Mouse (Mus musculus): ENCODE measurements around the gene Gm11733. TPM values are rescaled to one million over a fixed set of nuclear protein-coding genes. Genes with fewer than 3 reads are reported as not detected.
"Not testable (repeated sequence)": the region's sequence is repeated elsewhere in the genome, so short reads cannot be mapped to it uniquely, and the experiment has no call there.

The Gm11733 gene
- total RNA-seq (2015; ENCODE audit: low replicate concordance), result not detected in 2 replicates
- total RNA-seq (2017; ENCODE audit: low replicate concordance), result not detected in 2 replicates

DNA sequence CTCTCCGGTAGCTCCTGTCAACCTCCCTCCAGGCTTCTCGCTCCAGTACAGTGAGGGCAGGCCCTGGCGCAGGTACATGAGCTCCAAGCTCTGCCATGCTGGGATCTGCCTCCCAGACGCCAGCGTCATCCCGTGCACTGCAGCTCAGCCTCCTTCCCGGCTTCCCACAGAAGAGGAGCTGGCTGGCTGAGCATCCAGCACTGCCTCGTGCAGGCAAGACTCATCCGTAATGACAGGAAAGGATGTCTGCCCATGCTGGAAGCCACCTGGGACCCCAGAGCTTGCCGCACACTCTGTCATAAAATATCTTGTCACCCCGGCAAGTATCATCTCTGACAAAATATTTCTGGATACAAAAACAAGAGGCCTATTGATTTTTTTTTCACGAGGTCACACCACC lies at the start of gene Gm11733:
Gm11733 (plus strand) TSS at position 171 of the 400 bp plus-strand sequence.
- no peak for ATAC-seq (replicated peaks; ENCODE audit: low FRiP score, poor library complexity, severe bottlenecking)

DNA sequence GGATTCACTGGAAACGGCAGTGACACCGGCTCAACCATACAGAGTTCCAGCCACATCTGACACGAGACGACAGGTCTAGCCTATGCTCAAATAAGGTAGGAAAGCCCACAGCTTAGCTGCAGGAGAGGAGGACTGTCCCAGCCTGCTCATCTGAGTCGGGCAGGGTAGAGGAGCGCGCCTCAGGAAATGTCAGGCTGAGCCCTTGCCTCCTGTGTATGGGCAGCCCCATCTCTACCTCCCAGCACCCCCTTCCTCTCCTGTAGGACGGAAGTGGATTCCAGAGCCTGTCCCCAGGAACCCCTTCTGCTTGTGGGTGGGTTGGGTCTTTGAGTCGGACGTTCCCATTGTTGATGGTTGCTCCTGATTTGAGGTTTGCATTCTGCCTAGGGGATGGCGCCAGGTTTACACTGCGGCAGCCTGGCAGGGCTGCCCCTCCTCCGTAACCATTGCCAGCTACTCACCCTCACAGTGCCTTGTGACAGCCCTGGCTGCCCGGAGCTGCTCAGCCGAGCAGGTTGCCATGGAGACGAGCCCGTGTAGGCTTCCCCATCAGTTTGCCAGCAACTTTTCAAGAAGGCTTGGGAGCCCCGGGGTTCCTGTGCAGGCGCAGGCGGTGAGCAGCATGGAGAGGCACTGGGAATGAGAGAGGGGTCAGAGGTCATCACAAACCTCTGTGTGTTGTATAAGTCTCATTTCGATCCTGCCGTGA lies 47.6 kb upstream of the Gm11733 start:
- no peak for ATAC-seq (replicated peaks; ENCODE audit: low FRiP score, poor library complexity, severe bottlenecking)

DNA sequence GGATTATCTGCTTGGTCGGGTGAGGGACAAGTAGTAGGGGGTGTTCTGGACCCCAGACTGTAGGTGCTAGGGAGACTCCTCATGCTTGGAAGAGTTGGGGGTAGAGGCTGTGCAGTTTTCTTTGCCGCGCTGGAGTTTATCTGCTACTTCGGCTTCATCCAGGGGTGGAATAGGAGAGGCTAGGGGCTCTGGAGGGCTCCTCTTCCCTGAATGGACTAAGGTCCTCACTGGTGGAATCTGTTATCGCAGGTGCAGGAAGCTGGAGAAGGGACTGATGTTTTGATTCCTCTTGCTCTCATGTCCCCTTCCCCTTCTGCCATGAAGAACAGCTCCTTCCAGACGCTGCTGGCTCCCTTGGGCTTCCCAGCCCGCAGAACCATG lies 47.1 kb upstream of the Gm11733 start:
- ATAC-seq (replicated peaks; ENCODE audit: low FRiP score, poor library complexity, severe bottlenecking), result no peak

DNA sequence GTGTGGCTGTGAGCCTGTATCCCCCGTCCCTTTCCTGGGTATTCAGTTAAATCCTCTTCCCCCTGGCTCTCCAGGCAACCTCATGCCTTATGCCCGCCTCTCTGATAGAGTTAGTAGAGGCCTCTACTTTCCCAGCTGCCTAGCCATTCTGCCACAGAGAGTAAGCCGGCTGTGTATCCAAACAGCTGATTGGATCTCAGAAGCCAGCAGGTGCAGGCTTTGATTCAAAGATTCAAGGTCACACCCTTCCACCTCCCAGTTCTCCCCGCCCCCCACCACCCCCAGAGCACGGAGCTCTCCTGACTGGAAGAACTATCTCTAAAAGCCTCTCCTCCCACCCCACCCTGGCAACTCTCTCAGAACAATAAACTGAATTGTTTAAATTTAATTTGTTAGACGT lies 45.8 kb upstream of the Gm11733 start:
- ATAC-seq (replicated peaks; ENCODE audit: low FRiP score, poor library complexity, severe bottlenecking), result no peak

DNA sequence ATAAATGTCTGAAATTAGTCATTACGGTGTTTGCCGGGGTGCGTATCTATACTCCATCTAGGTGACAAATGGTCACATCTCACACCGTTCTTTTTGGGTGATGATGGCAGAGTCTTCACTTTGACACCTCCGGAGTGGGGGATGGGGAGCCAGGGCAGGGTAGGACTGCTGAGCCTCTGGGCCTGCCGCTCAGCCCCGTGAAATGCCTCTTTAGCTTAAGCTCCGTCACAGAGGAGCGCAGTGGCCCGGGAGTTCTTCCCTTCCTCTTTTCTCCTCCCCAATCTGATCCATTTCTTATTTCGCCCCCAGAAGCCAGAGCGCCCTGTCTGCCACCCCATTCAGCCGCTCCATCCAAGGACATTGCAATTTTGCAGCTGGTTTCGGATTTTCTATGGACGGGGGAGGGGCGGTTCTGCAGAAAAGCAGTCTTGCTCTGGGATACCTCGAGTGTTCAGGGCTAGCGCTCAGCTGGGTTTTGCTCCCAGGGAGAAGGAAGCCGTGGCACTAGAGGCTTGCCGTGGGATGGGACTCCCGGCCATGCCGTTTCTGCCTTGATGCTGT lies 43.2 kb upstream of the Gm11733 start:
- no peak for ATAC-seq (replicated peaks; ENCODE audit: low FRiP score, poor library complexity, severe bottlenecking)

DNA sequence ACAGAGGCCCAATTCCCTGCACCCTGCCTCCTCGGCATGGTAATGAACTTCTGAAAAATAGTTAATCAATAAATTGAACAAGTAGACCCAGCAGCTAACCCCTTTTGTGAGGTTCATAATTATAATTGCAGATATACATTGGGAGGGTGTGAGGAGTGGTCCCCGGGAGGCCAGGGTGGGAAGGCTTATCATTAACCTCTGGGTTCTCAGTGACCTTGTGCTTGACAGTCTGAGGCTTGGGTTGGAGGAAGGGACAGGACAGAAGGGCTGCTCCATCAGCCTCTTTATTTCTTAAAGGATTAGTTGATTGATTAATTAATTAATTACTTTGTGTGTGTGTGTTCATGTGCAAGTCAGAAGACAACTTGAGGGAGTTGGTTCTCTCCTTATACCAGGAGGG lies 40.1 kb upstream of the Gm11733 start:
- ATAC-seq (replicated peaks; ENCODE audit: low FRiP score, poor library complexity, severe bottlenecking), result no peak

DNA sequence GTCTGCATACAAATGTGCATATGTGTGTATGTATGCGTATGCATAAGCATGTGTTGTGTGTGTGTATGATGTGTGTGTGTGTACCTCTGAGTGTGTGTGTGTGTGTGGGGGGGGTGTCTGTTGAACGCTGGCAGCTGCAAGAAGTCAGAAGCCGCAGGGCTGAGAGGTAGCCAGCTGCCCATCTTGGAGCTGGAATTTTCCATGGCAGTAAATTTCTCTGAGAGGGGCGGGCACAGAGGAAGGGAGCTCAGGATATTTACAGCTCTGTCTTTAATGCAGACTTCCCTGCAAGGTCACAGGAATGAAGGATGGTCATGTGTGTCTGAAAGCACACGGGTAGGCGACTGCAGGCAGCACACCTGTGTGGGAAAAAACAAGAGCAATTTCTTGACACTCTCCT lies 38.5 kb upstream of the Gm11733 start:
- no peak for ATAC-seq (replicated peaks; ENCODE audit: low FRiP score, poor library complexity, severe bottlenecking)

DNA sequence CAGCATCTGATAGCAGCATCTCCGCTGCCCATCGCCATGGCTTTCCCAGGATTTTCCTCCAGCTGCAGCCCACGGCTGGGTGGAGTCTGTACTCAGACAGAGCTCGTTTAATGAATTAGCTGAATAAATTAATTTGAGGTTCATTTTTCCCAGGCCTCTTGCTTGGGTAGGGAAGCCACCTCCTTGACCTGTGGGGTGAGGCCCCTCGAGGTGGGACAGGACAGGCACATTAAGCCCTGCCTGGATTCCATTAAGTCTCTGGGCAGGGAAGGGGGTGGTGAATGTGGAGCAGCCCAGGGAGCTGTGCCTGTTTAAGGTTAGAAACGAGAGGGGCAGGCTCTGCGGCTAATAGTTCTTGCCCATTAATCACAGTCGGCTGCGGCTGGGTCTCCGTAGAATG lies 30.1 kb upstream of the Gm11733 start:
- no peak for ATAC-seq (replicated peaks; ENCODE audit: low FRiP score, poor library complexity, severe bottlenecking)

DNA sequence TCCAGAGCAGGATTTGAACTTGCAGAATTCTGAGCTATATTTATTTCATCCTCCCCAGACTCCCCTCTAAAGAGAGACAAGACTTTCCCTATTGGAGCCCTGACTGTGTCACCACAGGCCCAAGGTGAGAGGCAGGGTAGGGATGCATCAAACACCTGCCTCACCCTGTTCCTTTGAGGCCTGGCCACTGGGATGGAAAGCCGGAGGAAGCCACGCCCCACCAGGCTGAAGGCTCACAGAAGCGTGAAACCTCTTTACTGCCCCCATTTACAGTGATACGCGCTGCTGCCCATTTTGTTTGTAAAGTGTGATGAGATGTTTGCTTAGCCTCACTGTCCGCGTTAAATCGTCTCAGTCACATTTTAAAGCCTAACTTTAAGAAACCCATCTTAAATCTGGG lies 25.0 kb upstream of the Gm11733 start:
- no peak for ATAC-seq (replicated peaks; ENCODE audit: low FRiP score, poor library complexity, severe bottlenecking)

DNA sequence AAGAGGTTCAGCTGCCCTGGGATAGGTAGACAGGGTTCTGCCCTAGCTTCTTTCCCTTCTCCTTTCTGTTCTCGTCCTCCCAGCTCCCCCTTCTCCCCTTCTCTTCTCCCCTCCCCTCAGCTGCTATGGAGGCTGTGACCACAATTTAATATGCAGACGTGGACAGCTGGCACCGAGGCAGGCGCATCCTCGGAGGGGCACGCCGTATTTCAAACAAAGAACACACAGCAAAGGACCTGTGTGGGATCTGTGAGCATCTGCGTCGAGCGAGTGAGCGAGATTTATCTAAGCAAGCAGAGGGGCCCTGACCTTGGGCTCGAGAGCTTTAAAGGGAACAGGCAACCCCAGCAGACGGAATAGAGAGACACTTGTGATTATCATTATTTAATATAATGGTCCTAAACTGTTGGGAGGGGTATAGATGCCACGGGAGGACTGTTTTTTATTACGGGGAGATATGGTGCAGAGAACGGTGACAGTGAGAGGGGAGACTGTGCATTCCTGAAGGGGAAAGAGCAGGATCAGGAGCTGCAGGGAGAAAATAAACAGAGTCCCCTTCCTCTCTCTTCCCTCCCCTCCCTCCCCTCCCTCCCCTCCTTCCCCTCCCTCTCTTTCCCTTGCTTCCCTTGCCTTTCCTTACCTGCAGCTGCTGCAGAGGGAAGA lies 21.8 kb upstream of the Gm11733 start:
- no peak for ATAC-seq (replicated peaks; ENCODE audit: low FRiP score, poor library complexity, severe bottlenecking)

DNA sequence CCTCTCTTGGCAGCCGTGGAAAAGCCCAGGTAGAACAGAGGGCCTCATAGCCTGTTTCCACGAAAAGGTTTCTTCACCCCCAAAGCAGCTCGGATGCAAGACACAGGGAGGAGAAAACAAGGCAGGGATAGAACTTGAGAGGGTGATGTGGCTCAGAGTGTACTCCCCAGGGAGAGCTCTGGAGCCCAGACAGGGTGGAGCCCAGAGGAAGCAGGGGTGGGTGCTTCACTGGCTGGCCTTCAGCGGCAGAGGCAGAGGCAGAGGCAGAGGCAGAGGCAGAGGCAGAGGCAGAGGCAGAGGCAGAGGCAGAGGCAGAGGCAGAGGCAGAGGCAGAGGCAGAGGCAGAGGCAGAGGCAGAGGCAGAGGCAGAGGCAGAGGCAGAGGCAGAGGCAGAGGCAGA lies 20.8 kb upstream of the Gm11733 start:
- ATAC-seq (replicated peaks; ENCODE audit: low FRiP score, poor library complexity, severe bottlenecking), result not testable (repeated sequence)

DNA sequence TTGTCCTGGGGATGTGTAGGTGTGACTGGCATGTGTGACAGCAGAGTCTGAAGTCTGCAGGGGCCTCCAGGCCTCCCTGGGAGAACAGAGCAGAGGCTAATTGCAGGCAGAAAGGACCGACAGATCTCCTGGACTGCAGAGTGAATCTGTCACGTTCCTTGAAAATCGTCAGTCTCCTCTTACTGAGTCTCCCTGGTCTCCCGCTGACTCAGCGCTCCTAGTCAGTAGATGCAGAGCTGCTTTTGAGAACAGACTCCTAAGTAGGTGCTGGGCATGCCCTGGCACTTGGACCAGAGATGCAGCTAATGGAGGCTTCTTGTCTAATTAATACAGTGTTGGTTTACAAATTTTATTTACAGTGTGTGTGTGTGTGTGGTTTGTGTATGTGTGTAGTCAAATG lies 17.9 kb upstream of the Gm11733 start:
- no peak for ATAC-seq (replicated peaks; ENCODE audit: low FRiP score, poor library complexity, severe bottlenecking)

DNA sequence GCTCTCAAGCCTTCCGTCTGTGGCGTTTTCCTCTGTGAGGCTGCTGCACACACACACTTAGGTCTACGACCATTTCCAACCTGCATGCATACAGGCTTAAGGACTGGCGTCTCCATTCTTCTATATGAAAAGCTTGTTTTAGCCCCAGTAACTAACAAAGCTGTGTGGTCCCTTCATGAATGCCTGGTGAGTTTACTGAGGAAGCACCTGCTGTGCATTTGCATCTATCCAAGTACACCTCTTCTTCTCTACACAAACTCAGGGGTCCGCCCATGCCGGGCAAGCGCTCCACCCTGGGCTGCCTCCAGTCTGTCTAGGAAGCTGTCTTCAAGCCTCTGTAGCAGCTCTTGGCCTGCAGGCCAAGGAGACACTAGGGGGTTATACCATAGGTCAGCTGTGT lies 17.3 kb upstream of the Gm11733 start:
- no peak for ATAC-seq (replicated peaks; ENCODE audit: low FRiP score, poor library complexity, severe bottlenecking)

DNA sequence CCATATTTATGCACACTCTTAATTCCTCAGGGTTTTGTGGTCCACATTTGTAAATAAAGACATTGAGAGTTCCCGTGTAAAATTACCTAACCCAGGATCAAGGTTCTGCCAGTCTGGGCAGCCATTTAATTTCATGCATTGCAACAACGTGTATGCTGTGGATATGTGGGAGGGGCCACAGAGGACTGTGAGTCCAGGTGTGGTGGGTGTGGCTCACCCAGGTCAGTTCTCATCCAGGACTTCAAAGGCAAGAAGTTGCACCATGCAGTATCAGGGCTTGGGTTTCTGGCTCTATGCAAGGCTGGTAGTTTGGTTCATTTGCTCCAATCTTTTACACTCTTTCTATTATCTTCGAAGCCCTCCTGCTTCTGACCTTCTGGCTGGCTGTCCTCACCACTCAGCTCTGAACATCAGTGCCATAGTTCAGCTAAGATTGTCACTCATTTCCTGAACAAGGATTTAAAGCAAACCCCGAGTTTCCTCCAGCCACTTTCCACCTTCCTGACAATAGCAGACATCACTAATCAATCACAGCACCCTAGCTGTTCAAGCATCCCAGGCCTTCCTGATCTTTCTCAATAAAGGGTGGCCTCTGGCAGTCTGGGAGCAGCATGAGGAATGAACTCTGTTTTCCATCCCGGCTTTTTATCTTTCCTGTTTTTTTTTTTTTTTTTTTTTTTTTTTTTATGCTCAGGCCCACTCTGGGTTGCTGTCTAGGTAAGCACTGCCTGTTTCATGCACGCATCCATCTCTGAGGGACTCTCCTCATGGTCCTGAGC lies 15.4 kb upstream of the Gm11733 start:
- no peak for ATAC-seq (replicated peaks; ENCODE audit: low FRiP score, poor library complexity, severe bottlenecking)

DNA sequence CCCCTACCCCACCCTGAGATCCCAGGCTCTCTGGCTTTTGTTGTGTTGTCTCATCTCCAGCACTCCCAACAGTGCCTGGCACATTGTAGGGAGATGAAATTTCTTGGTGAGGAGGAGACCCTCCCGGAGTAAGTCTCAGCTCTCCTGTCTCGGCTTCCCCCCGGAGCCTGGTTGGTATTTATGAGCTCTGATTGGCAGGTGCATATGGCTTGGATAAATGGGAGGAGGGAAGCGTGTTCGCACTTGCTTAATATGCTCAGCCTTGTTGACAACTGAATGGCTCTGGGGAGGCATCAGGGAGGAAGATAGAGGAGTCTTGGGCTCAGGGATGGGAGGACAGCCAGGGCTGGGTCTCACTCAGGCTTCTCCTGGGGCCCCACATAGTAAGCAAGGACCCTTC lies 14.4 kb upstream of the Gm11733 start:
- no peak for ATAC-seq (replicated peaks; ENCODE audit: low FRiP score, poor library complexity, severe bottlenecking)

DNA sequence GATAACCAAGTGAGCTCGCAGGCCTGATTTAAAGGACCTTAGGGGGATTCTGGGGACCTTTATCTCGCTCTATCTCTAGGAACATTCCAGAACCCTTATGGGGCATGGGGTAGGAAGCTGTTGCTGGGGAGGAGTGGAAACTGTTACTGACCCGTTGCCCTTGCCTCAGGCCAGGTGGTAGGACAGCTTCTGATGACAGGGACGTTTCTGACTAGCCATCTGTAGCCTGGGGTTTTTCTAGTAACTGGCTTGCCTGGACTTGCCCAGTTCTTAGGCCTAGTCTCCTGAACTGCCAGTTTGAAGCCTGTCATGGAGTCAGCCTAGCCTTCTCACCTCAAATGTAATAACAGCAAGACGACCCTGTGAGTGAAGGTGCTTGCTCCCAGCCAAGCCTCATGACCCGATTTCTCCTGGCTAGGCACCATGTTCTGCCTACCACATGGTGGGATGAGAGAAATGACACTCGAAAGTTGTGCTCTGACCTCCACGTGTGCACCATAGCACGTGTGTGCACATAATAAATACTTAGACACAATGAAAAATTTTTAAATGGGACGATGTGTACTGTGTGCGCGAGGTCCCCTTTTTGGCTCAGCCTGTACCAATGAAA lies 13.5 kb upstream of the Gm11733 start:
- no peak for ATAC-seq (replicated peaks; ENCODE audit: low FRiP score, poor library complexity, severe bottlenecking)

DNA sequence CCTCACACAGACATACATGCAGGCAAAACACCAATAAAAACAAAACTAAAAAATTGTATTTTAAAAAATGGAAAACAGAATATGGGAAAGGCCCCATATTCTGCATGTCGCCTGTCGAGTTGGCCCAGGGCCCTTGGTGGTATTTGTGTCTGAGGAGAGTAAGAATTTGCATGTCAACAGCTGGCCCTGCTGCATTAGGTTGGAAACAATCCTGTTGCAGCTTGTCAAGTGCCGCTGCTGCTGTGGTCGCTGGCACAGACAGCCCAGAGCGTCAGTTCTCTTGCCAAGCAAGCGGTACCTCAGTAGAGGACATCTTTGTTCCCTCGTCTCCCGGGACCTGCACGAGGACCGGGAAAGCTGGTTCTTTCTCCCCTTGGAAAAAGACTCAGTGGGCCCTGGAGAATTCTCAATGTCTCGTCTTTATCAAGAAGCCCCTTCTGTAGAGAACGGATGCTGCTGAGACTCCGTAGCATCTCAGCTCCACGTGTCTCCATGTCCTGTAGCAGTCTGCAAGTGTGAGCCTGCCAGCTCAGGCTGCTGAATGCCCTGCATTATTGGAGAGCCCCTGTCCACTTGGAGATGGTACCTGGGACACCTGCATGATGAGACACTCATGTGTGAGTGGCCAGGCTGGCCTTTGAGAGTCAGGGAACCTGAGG lies 12.4 kb upstream of the Gm11733 start:
- ATAC-seq (replicated peaks; ENCODE audit: low FRiP score, poor library complexity, severe bottlenecking), result no peak

DNA sequence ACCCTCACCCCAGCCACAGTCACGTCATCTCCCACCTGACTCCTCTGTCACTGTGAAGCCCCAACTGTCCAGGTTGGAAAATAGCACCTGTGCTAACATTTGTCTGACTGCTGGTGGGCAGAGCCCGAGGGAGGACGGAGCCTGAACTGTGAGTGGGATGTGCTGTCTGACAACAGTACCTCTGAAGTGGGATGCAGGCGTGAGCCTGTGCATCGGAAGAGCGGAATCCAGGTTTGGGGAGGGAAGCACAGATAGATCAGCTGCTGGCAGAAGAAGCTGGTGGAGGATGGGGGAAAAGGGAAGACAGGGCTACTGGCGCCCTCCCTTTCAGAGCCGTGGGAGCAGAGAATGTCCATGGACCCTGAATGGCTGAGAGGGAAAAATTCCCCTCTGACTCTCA lies 11.3 kb upstream of the Gm11733 start:
- no peak for ATAC-seq (replicated peaks; ENCODE audit: low FRiP score, poor library complexity, severe bottlenecking)

DNA sequence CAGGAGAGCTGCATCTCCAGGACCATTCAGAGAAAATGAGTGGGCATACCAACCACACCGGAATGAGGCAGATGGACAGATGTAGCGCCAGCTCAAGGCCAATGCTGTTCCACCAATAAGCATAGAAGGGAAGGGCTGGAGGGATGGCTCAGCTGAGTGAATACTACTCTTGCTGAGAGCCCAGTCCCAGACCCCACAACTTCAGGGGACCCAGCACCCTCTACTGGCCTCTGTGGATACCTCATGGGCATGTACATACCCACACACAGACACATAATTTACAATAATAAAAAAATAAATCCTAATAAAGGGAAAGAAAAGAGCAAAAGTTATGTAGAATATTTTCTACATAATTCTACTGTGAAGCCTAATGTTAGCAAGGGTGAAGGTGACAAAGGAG lies 9.0 kb upstream of the Gm11733 start:
- ATAC-seq (replicated peaks; ENCODE audit: low FRiP score, poor library complexity, severe bottlenecking), result no peak

DNA sequence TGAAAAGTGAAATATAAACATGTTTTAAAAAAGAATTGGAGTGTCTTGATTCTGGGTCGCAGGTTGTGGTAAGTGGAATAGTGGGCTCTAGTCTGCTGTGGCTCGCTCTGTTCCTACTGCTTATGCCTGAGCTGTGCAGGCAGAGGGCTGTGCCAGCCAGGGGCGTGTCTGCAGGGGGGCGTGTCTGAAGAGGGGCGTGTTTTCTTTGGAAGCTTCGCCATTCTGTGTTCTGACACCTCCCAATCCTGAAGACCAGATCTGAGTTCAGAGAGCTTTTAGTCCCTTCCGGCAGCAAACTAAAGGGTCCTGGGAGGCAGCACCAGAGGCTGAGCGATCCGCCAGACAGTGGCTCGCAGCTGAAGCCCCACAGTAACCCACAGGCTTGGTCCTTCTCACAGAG lies 8.5 kb upstream of the Gm11733 start:
- no peak for ATAC-seq (replicated peaks; ENCODE audit: low FRiP score, poor library complexity, severe bottlenecking)
